Mouse (Mus musculus): ENCODE data around the gene Tmem156.

GRCm38 (mm10) chr5:65096805-65097204, 4.9 kb upstream of the Tmem156 start:
- TF ChIP-seq POLR2A (IDR thresholded peaks at IDR 0.05; ENCODE audit: low read depth, low read length) = no peak
- TF ChIP-seq CTCF (IDR thresholded peaks at IDR 0.05; ENCODE audit: extremely low read depth, insufficient read length, insufficient replicate concordance, low read depth, low read length) = no peak

All from small intestine, adult 2 months (tissue).